Mouse (Mus musculus) small intestine, adult 2 months (tissue): ENCODE data around the gene Popdc3. TPM values are rescaled to one million over a fixed set of nuclear protein-coding genes. Genes with fewer than 3 reads are reported as not detected.
A peak's percentile ranks its signal among the peaks of the same experiment; 100 is the strongest.
"Not testable (repeated sequence)": the region's sequence is repeated elsewhere in the genome, so short reads cannot be mapped to it uniquely, and the experiment has no call there.

Source experiments
- H3K27ac ChIP-seq: fragments of 200-500 bp; 2 replicates; pipeline ENCODE4 v1.5.1; 2012; ENCODE audit warnings: low read depth, low read length, control low read depth, inconsistent platforms; ENCODE audit not compliant: insufficient read depth
- H3K27me3 ChIP-seq: fragments of 200-500 bp; 2 replicates; pipeline ENCODE4 v1.6.1; 2012; ENCODE audit warnings: mild to moderate bottlenecking, moderate library complexity, low read length, inconsistent platforms; ENCODE audit not compliant: control insufficient read depth, insufficient read depth
- H3K36me3 ChIP-seq: fragments of 200-500 bp; 2 replicates; pipeline ENCODE4 v1.6.1; 2012; ENCODE audit warnings: mild to moderate bottlenecking, low read length, control low read depth, inconsistent platforms; ENCODE audit not compliant: control insufficient read depth, insufficient read depth
- H3K4me1 ChIP-seq: fragments of 200-500 bp; 2 replicates; pipeline ENCODE4 v1.6.1; 2012; ENCODE audit warnings: low read length, inconsistent platforms, mixed read lengths; ENCODE audit not compliant: control insufficient read depth, insufficient read depth, insufficient read length
- H3K4me3 ChIP-seq: fragments of 200-500 bp; 2 replicates; pipeline ENCODE4 v1.5.1; 2012; ENCODE audit warnings: low read depth, mild to moderate bottlenecking, control low read depth, inconsistent platforms, low read length, moderate library complexity
- CTCF ChIP-seq: fragments of 200-500 bp; IDR thresholded peaks from 2 replicates; pipeline ENCODE4 v1.5.1; 2012; ENCODE audit warnings: low read depth, mild to moderate bottlenecking, control low read depth, inconsistent platforms, low read length, moderate library complexity, mixed read lengths; ENCODE audit not compliant: insufficient replicate concordance, insufficient read length; ENCODE audit errors: extremely low read depth
- POLR2A ChIP-seq: fragments of 200-500 bp; IDR thresholded peaks from 2 replicates; pipeline ENCODE4 v1.6.1; 2012; ENCODE audit warnings: low read depth, mild to moderate bottlenecking, control low read depth, inconsistent platforms, low read length, moderate library complexity
- WGBS: fragments of 180-500 bp; shearing (Covaris S2); methylation state at CpG from one replicate; pipeline ENCODE4 v1.1.7; 2018; 5-methylcytosine and 5-hydroxymethylcytosine counted together
- polyA plus RNA-seq: library from polyadenylated mRNA; depleted of rRNA; stranded (reverse); fragments of >200 nt; gene quantifications from 2 replicates; pipeline ENCODE4 v1.2.3, GENCODE M21; 2012

Popdc3 gene
- polyA plus RNA-seq, 1 experiment: not detected

DNA sequence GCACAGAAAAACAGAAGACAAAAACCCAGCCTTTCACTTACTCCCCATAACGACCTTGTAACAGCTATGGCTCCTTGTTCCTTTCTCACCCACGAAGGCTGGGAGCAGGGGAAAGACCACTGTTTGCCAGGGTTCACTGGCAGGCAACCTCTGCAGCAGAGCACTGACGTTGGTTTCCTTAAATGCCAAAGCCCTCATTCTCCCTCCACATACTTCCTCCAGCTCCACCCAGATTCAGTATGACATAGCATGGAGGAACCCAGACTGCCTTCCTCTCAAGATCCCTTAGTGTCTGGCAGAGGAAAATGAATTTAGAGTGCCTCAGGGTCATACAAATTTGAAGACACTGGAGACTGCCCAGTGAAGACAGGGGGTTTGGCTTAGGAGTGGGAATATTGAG lies 98.6 kb downstream of the Popdc3 start:
- Histone ChIP-seq H3K4me3 (no peak overlapping the region), H3K27ac (no peak overlapping the region), H3K36me3 (no peaks in the 10 kb centered on the region), H3K4me1 (no peaks in the 10 kb centered on the region), H3K27me3 (no peaks in the 10 kb centered on the region)
- no peak for TF ChIP-seq POLR2A
- TF ChIP-seq CTCF: no peak
- WGBS: 22% methylated on average over 3 of the region's 3 CpGs

DNA sequence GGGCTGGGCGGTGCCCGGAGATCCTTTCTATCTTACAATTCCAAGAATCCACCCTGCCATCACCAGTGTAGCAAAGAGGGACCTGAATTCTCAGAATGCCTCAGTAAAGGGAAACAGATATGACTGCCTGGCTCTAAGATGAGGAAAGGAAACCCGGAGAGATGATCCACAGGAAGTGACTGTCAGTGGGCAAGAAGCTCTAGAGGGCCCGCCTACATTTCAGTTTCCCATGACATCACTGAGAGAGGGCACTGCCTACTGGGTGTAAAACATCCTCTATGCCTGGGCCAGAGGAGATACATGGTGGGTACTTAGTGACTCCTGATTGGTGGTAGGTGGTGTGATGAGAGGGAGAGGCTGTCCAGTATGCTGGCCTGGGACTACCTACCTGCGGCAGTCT lies 99.1 kb downstream of the Popdc3 start:
- 81% methylated on average over 5 of the region's 5 CpGs for WGBS
- Histone ChIP-seq H3K4me3 (no peak overlapping the region), H3K36me3 (no peaks in the 10 kb centered on the region), H3K27me3 (no peaks in the 10 kb centered on the region), H3K4me1 (no peaks in the 10 kb centered on the region), H3K27ac (no peak overlapping the region)
- TF ChIP-seq CTCF (no peak), POLR2A (no peak)

GRCm38 (mm10) chr10:45285651-45286050 lies 107.8 kb downstream of the Popdc3 start:
- peaks cover 6% of the 10 kb centered on the region for H3K27me3 ChIP-seq
- no peaks in the 10 kb centered on the region for H3K36me3 ChIP-seq
- 76% methylated on average over 5 of the region's 5 CpGs for WGBS

DNA sequence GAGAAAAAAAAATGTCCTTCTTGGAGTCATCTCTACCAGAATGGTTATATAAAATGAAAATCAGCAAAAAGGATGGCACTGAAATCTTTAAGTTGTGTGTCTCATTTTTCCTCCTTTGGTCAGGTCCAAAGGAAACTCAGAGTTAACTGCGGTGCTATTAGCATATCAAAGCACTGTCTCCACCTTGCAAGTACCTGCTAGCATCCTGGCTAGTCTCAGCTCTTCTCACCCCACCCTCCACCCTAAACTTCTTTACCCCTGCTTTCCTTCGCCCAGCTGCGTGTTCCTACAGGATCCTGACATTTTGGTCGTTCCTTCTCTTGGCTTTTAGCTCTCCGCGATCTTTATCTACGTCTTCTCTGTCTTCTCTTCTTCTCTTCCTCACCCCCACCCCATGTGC lies 110.5 kb downstream of the Popdc3 start:
- H3K4me3 ChIP-seq: no peak overlapping the region
- 53% methylated on average over 7 of the region's 7 CpGs for WGBS

More at GRCm38 (mm10) chr10:45285651-45286050, 107.8 kb downstream of the Popdc3 start:
- TF ChIP-seq CTCF (no peak), POLR2A (no peak)
- Histone ChIP-seq H3K4me3 (no peak overlapping the region), H3K27ac (no peak overlapping the region), H3K4me1 (no peaks in the 10 kb centered on the region)

DNA sequence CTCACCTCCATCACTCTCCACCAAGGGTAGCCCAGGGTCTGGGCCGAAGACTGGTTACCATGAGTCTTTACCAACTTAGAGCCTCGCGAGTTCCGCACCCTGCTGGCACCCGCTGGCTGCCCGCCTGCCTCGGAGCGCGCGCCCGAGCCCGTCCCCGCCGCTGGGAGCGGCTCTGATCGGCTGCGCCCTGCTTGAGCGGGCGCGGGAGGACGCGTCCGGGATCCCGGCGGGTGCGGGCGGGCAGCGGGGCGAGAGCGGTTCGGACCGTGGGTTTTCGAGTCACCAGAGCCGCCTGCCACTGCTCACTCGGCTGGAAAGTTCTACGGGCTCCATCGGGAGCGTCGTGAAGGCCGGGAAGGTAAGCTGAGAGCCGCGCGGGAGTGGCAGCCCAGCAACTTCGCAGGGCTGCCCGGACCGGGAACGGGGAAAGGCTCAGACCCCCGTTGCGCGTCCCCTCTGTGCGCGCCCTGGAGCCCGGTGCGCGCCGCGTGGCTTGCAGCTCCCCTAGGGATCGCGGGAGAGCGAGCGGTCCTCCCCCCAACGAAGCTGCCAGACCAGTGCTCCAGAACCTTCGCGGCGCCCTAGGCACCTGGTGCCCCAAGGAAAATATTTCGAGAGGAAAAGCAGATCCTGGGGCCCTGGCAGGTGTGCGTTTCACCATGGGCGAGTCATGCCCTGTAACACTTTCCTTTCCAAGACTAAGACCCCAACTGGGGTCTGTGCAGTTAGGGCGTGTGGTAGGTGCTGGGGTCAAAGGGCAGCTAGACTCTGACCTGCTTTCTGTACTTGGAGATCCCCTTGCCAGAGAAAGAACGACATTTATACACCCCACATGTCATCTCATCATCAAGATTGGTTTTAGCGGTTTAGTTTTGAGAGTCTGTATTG lies 111.6 kb downstream of the Popdc3 start:
- Histone ChIP-seq H3K4me3 (peak overlapping the region; percentile 41), H3K4me1 (no peaks in the 10 kb centered on the region), H3K27ac (no peak overlapping the region), H3K27me3 (peaks cover 6% of the 10 kb centered on the region), H3K36me3 (no peaks in the 10 kb centered on the region)
- whole genome bisulfite sequencing: 1% methylated on average over 71 of the region's 71 CpGs
- TF ChIP-seq CTCF (no peak), POLR2A (no peak)

More for the DNA sequence above, 110.5 kb downstream of the Popdc3 start:
- Histone ChIP-seq H3K27ac (no peak overlapping the region), H3K4me1 (no peaks in the 10 kb centered on the region), H3K27me3 (peaks cover 6% of the 10 kb centered on the region), H3K36me3 (no peaks in the 10 kb centered on the region)
- TF ChIP-seq POLR2A (no peak), CTCF (no peak)

- WGBS: 67% methylated on average over 5 of the region's 5 CpGs
Measured at GRCm38 (mm10) chr10:45290618-45291017, 112.7 kb downstream of the Popdc3 start.

DNA sequence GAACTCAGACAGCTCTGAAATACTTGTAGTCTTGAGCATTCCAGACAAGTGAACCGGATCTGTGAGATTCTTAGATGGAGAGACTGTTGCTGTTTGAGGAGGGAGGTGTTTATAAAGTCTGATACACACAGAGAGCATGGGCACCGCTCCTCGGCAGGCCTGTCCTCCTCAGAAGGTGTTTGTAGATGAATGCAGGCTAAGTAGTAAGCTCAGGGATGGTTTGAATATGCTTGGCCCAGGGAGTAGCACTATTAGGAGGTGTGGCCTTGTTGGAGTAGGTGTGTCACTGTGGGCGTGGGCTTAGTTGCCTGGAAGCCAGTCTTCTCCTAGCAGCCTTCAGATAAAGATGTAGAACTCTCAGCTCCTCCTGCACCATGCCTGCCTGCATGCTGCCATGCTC lies 114.3 kb downstream of the Popdc3 start:
- not testable (repeated sequence) for H3K4me1 ChIP-seq, H3K27me3 ChIP-seq, H3K4me3 ChIP-seq, H3K36me3 ChIP-seq, H3K27ac ChIP-seq
- WGBS: 47% methylated on average over 4 of the region's 4 CpGs

More at GRCm38 (mm10) chr10:45290618-45291017, 112.7 kb downstream of the Popdc3 start:
- Histone ChIP-seq H3K4me1 (no peaks in the 10 kb centered on the region), H3K36me3 (no peaks in the 10 kb centered on the region), H3K27ac (no peak overlapping the region), H3K27me3 (peaks cover 6% of the 10 kb centered on the region), H3K4me3 (no peak overlapping the region)
- TF ChIP-seq CTCF: no peak
- no peak for TF ChIP-seq POLR2A

DNA sequence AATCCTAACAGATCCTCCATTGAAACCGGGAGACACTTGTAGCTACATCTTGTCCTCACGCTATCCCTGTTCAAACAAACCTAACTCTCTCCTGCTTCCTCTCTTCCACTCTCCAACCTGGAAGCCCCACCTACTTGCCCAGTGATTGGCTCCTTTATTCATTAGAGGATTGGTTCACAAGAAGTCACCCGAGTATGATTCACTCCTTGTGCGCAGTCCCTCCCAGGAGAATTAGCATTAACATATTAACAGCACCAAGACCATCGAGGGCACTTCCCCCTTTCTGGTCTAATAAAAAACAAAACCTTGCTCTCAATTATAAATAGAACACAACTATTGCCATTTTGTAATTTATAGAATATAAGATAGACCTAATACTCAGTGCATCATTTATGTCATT lies 117.2 kb downstream of the Popdc3 start:
- Histone ChIP-seq H3K27me3 (no peaks in the 10 kb centered on the region; the same call in 1 of the 2 replicates), H3K4me1 (no peaks in the 10 kb centered on the region), H3K27ac (no peak overlapping the region), H3K4me3 (no peak overlapping the region), H3K36me3 (no peaks in the 10 kb centered on the region)
- 70% methylated on average over 5 of the region's 5 CpGs for WGBS
- TF ChIP-seq POLR2A (no peak), CTCF (no peak)
